Mouse (Mus musculus): ENCODE measurements at regions not wholly inside any gene's neighbourhood (a gene's known extent, or its start where the extent isn't known, plus 50 kb on each side); places are given as distances from the start of the nearest gene placed in this dataset.
A peak's percentile ranks its signal among the peaks of the same experiment; 100 is the strongest.

DNA sequence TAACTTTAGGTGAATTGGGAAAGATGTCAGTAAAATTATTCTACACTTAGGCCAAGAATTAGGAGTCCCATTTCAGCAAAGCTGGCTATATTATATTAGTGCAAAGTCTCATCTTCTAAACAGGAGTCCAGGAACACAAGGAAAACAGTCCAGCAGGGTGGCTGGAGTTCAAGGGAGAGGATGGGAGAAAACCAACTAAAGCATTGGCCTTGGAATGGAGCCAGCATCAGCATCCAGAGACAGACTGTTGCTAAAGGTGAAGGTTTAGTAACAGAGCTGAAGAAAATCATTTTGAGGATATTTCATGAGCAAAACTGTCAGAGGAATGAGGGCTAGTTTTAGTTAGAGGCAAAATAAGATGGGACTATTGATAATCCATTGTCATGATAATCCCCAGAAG is 559.9 kb downstream of the Epha4 start:
- DNase-seq: no peak

DNA sequence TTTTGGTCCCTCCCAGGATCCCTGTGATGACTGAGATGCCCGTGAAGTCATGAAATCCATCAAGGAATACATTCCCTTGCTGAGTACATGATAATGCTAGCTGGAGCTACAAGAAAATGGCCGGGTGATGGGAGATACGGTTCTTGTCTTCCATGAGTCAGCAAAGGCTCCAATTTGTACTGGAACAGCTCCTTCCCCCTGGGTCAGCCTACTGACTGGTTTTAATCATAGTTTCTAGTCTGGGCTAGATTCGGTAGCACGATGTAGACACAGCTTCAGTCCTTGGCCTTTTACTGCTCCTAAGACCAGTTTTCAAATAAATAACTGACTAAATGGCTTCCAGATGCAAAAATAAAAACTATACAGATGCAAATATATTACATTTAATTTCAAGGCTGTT is 557.5 kb downstream of the Epha4 start:
- DNase-seq: no peak

DNA sequence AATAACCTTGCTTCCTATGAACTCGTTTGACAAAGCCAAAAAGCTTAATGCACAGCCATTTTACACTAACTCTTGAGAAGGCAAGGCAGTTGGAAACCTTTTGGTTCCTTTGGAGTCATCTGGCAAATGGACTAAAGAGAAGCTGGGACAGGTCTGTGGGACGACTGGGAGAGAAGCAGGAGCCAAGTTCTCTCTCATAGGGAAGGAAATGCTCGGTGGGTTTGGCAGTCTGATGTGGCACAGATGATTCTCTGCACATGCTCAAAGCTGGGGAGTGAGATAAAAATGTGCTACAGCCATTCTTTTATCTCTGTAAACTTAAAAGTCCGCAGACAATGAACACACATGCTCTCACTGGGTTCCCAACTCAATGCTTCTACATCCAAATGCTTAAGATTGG is 556.2 kb downstream of the Epha4 start:
- no peak for DNase-seq

DNA sequence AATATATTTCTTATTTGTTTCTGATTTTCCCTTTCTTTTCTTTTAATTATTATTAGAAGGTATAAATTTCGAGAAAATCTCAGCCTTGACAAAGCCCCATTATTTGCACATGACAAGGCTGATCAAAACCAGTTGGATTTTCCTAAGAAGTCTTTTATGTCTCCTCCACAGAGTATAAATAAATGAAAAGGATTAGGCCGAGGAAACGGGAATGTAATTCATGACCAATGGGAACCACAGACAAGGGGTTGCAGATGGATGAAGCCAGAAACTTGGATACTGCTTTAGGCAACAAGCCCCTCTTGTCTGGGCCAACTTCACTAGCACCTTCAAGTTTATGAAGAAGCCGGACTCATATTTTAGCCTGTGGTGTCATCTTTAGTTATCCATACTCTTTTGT is 542.4 kb downstream of the Epha4 start:
- no peak for DNase-seq

DNA sequence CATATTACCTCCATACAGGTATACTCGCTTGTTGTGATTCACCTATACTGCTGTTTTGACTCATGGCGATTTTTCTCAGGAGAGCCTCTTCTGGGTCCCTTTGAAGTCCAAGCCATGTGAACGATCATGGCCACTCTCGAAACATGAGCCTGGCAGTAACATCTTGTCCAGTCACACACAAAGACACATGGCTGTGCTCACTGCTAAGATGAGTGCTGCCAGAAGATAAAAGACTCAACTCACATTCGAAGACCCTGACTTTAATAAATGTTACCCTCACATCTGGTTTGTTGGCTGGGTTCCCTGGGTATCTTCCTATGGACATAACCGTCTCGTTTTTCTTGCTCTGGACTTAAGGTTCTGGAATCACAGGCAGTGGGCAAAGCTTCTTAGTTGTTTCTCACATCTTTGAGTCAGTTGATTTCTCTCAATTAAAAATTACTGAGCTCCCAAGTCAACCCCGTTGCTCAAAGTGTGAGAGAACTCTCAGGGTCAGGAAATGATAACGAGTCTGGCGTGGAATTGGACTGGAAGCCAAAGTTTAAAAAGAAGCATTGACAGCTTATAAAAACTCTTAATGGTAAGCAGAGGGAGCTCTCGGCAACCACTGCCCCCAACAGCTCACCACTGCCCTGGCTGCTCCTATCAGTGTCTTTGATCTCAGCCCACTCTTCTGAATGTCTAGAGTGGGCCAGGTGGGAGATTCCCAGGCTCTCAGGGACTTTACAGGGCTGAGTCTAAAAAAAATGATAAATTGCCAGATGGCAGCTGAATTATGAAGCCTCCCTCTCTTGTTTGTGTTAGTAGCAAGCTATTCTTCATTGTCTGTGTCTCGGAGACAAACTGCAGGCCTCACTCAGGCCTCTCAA is 539.6 kb downstream of the Epha4 start:
- peak; percentile 2 for DNase-seq

DNA sequence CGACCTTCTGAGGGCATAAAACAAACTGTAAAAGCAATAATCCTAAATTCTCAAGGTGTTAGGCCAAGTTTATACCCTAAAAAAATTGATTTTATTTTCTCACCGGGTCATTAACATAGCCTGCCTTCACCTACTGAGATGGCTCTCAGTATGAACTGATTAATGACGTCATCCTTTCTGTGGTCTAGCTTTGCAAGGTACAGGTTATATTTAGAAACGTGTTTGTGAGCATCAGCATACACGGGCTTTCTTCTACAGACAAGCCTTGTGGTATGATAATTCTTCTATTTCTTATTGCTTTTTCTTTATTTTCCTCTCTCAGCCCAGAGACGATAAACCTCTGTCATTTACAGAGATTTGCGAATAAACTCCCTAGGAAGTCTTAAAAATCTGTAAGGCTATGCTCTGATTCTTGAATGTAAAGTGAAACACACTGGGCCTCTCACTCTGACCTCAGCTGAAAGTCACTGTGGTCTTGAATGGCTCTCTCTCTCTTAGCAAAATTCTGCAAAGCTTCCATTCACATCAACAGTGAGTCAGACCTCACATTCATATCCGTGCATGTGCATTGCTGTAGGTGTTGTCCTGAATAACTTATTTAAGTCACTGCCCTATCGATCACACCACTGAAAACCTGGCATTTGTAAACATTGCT is 534.3 kb downstream of the Epha4 start:
- no peak for DNase-seq

DNA sequence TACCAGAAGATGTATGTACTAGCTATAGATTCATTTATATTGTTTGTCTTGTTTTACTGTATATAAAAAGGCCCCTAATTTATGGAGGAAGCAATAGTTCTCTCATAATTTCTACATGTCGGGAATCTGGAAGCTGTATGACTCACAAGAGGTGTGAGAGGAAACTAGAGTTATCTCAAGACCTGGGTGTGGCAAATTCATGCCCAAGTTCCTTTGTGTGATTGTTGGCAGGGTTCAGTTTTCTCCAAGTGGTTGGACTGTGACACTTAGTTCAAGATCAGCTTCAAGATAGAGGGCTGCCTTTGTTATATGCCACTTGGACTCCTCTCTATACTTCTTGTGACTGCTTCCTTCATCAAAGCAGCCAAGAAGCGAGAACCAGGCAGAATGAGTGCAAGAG is 521.1 kb downstream of the Epha4 start:
- no peak for DNase-seq

DNA sequence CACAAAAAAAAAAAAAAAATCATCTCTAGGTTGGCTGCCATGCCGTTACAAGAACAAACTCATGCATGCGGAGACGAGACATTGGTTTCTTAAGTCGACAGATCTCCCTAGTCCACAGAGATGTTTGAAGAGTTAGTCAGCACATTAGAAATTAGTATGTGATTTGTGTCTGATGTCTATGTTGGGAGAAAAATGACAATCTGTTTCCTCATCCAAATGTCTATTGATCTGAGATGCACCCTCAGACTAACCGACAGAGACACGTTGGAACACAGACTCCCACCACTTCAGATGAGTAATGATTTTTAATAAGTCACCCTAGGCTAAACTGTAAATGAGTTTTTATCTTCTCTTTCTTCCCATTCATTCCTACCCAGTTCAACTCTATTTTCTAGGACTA is 506.9 kb downstream of the Epha4 start:
- no peak for DNase-seq

DNA sequence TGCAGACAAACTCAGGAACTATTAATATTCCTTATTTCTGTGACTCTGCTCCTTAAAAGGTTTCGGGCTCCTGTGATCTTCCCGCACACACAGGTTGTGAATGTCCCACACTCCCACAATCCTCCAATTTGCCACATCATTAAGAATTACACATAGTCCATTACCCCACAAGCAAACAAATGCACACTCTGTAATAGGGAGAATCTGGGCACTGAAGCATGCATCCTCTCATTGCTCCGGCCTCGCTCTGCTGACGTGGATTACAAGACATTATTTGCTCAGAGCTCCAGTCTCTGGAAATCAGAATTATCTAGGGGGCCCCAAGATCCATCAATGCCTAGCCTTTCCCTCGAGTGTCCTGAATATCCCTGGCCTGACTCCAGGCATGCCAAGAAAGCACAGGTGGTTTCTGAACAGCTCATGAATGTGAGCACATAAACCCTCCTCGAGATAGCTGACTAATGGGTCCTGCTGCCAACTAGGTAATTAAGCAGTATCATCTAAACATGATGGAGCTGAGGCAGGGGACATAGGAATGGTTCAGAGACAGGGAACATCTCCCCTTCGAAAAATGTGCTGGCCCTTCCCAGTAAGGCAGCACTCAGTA is 504.2 kb downstream of the Epha4 start:
- peak; percentile 2 to 17 for DNase-seq

DNA sequence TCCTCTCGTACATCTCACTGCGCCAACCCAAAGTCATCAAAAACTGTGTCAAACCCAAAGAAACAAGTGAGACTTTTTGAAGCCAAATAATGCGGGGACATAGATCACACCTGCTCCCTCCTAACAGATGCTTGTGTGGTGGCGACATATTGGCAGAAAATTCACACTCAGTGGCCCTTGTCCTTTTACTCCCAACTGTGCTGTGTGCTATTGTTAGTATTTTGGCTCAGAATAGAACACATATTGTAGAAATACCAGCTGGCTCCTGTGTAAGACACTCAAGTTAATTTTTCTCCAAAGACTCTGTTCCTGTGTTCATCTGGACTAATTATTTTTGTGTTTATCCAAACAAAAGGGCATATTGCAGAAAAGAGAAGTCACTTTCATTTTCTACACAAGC is 487.2 kb downstream of the Epha4 start:
- DNase-seq: no peak

DNA sequence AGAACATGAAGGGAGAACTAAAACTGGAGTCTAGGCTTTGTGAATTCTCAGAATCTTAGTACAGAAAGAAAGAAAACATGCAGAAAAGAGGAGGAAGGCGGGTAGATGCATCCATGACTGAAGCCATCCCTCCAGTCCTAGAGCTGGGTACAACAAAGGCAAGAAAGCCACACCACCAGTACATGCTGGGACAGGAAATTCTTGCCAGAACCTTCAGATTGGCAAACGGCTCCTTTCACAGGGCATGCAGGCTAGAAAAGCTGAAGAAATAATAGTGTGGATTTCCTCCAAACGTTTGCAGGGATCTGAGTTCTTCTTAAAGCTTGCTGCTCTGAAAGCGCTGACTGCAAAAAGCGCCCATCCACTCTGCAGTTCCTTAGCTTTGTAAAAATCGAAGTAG is 486.7 kb downstream of the Epha4 start:
- no peak for DNase-seq

DNA sequence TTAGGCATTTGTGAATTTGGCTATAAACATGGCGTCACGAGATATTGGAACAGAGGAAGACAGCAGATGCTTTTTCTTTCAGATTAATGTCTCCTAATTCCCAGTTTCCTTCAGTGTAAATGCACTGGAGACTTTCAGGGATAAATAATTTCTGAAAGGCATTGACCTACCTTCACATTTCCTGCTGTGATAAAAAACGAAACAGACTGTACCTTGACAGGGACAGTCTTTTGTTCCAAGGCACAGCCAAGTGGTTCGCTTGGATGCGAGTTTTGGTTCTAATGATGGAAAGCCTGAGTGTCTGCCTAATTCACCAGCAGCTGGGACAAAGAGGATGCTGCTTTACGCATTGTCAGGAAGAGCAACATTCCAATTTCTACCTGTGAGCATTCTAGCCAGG is 485.8 kb downstream of the Epha4 start:
- DNase-seq: no peak

DNA sequence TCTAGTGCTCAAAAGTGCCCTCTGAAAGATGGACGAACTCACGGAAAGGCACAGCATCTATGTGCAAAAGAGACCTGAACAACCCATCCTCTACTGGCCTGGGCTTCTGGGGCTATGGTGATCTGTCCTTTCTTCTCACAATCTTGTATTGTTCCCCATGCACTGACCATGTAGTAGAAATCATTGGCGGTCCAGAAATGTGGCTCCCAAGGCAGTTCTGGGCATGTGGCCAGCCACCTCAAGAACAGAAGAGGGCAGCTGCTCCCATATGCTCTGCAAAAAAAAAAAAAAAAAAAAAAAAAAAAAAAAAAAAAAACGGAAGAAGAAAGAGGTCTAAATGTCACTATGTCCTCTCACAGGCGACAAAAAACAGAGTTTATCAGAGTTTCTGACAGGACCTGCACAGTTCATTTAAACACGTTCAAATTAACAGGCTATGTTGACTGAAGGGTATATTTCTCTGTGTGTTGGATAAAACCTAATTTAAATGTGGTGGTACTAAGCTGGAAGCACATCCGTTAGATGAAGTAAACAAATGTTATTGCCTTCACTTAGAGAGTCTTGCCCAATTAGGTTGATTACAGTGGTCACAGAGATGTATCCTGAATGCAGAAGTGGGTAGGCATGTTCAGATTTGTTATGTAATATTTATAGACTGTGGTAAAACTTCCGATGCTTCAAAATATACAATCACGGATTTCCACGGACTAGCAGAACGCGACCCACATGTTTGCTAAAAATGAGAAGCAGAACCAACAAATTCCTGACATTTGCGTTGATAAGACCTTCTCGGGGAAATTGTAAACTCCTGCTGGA is 470.9 kb downstream of the Epha4 start:
- DNase-seq: peak; percentile 64 to 70

DNA sequence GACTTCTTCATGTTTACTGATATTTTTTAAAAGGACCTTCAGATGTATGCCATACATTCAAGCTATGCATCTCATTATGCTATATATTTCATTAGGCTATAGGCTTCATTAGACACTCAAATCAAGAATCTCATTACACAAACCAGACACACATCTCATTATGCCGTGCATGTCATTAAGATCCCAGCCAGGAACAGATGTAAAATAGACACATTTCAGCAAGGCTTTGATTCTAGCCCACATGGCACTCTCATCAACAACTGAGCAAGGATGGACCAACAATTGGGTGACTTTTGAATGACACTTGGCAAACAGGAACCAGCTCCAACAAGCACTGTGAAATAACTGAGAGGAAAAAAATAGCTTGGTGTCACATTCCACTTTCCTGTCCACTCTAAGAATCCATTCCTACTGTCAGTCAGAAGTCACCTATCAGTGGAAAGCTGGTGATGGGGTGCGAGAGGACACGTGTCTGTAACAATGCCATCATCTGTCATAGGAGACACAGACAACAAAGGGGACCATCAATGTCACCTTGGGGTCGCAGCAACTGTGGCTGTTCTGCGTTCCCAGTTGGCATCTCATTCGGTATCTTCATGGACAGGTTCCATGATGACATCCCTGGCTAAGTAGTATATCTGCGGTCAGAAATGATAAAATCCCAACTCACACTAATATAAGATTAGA is 466.0 kb downstream of the Epha4 start:
- no peak for DNase-seq

DNA sequence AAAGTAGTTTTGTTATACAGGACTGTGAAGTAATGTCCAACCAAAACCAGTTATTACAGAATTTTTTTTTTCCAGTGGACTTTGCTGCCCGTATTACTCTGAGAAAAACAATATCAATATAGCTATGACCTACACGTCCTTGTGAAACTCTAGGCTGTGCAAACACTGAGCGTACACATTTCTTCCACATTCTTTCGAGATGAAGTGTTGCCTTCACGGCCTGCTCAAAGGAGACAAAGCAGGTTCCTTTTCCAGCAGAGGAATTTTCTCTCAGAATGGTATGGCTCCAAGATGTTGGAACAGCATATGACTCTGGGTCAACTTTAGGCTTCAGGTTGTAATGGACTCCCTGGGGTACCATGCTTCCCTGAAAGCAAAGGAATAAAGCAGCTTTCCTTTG is 463.6 kb downstream of the Epha4 start:
- no peak for DNase-seq

DNA sequence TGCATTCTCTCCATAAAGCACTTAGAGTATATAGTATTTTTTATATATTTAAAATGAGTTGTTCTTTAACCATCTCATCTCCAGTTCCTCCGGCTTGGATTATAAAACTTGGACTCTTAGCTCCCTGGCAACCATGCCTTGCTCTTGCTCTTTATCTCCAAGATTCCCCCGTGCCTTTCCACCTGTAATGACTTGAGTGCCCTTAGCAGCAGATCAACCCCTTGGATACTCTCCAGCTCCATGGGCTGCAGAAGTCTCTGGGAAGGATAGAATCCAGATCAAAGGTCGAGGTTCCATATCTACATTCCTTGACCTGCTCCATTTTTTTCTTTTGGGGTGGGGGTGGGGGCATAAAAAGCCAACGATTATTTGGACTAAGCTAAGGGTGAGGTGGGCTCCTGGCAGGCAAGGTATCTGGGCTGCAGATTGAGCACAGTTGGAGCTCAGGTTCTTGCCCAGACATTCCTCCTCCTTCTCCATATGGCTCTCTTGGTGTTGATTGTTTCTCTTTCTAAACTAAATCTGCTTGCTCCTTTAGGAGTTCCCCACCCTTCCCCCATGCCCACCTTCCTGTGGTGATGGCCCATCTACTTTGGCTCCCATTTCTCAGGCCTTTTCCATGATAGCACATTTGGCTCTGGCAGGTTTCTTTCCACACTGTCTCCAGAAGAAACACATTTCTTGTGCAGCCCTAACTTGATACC is 460.9 kb downstream of the Epha4 start:
- no peak for DNase-seq

DNA sequence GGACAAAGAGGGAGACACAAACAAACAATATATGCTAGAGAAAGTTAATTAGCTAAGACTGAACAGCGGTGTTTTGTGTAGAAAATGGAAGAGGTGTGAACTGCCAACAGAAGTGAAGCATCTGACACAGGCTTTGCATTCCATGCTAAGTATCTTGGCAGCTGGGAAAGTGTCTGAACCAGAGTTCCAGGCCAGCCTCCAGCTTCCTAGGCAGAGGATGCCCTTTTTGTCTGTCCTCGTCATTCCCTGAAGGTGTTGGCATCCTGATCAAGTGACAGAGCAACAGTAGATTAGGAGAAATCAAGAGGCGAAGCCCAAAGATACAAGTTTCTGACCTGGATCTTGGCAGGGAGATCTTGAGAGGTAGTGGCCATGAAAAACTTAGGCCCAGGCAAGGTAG is 452.4 kb downstream of the Epha4 start:
- DNase-seq: no peak

DNA sequence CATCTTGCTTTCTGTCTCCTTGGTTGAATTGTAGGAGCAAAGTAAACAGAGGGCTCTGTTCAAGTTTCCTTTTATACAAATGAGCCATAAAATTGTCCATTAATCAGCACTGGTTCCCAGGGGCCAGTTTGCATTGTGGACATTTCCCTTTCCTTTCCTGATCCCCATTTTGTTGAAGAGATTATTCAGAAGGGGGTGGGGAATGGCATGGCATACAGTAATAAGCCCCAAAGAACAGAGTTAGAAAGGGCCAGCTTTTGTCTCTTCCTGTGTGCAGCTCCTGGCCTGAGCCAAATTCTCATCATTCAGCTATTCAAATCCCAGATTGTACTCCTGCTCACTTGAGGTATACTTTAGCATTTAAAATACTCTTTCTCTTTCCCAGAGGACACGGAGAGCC is 441.8 kb downstream of the Epha4 start:
- no peak for DNase-seq

DNA sequence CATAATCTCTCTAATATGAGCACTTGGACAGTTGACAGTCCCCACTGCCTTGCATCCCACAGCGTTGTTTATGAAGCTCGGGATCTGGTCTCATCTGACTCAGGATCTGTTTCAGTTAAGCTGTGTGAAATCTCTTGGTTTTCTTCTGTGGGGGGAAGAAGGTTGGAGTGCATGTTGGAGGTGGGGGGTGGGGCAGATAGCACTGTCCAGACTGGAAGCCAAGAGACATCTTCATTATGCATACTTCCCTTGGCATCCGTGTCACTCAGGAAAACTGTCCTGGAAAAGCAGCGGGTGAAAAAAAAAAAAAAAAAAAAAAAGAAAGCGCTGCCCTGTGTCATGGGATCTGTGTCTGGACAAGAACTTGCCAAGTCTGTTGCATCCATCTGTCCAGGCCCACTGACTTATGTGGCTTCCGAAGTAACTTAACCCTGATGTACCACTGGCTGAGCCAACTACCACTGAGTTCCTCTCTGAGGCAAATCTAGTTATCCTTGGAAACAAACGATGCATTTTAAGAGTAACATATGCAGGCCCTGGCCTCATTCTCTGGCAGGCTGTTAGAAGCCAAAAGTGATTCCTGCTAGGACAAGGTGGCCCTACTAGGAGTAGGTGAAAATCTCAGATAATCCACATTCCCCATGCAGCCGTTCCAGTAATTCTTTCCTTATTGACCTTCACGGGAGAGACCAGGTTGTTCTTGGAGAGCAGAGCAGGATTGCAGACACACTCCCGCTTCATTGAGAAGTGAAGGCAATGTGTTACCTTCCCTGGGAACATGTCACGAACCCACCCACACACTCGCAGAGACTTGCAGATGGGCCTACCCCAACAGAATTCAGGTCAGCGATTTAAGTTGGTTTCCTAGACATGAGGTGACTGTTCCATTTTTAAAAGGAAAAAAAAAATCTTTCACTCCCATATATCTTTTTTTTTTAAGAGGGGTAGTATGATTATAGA is 439.7 kb downstream of the Epha4 start:
- DNase-seq: no peak

DNA sequence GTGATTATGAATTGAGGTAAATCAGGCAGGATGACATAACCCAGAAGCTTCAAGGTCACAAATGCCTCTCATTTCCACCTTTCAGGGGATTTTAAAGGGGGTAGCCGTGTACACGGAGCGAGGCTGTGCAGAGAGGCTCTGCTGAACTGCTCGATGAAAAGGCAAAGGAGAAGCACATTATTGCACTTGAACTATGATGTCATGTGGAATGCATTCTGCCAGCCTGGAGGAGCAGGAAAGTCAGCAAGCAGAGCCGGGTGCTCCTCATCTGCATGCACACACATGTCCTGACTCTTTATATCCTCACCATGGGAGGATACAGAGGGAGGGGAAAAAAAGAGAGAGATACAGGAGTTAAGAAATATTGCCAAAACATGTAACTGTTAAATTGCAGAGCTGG is 434.1 kb downstream of the Epha4 start:
- no peak for DNase-seq

DNA sequence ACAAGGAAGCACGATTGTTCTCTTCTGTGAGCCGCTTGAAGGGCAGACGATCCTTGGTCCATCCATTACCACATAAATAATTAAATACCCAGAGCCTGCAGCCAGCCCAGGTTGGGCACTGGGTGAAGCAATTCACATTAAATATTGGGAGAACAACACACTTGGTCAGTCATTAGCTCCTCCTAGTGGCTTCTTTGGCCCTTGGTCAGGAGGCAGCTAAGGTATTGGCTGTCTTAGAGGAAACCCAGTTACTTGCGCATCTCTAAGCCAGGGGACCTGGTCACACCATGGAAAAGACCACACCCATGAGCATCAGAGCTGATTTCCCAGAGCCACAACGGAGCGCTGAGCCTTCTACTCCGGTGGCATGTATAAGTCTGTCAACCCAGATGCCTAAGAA is 433.2 kb downstream of the Epha4 start:
- DNase-seq: peak; percentile 34 to 51
